Comparison of ENCODE assay signal across 12 mouse cellular contexts in the genomic region with DNA sequence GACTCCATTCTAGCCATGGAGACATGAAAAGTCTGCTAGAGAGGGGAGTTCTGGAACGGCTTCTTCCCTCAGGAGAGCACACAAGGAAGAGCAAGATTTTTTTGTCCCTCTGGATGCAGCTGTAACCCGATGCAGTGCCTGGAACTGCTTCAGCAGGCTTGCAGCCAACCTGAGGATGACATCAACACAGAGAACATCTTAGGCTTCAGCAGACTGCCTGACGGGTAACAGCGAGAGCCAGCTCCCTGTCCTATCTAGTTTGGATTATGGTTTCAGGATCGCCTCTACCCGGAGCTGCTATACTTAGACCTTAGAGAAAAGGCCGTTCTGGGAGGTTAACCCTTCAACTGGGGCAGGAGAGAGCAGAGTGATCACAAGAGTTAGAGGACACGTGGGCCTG. TPM values are rescaled to one million over a fixed set of nuclear protein-coding genes. Genes with fewer than 3 reads are reported as not detected.
DNase-seq lines count a peak whose midpoint lies in the region; ATAC-seq lines count a peak whose summit lies in the region.
"Had no signal": no experiment of that assay in that cellular context is flagged by ENCODE, and none has a peak within 500 bp of the region (broad histone marks: within the 10 kb centered on the region; RNA-seq: fewer than 3 reads in every experiment).

No protein-coding gene starts in this region.

- H3K27ac ChIP-seq in embryonic facial prominence, embryonic 15.5 days (replicated peaks): peak overlapping the region; percentile 63; the same call in 1 of the 2 replicates
- H3K27ac ChIP-seq: forebrain, embryonic 13.5 days; kidney, embryonic 15.5 days had no signal

- WGBS in embryonic facial prominence, embryonic 15.5 days: 42% methylated on average over 8 of the region's 8 CpGs

- H3K27me3 ChIP-seq in embryonic facial prominence, embryonic 15.5 days: no peaks in the 10 kb centered on the region

- peak; percentile 54 for DNase-seq in ovary, postnatal 14 days (ENCODE audit: low spot score)
- no peak for DNase-seq in ovary, postnatal 10 days (ENCODE audit: low spot score)
- peak; percentile 94 to 95 for DNase-seq in heart, postnatal 10 days
- DNase-seq in left cerebral cortex, postnatal 4 days: no peak
- DNase-seq in left cerebral cortex, adult 8-10 months (ENCODE audit: low spot score in 2 of 2): no peak
- DNase-seq in layer of hippocampus, postnatal 25 days (ENCODE audit: extremely low spot score in 1 of 2, low spot score in 1 of 2): no peak
- DNase-seq: cerebellum, adult 9-11 months; thymus, postnatal 36 days had no signal

- H3K4me1 ChIP-seq in embryonic facial prominence, embryonic 15.5 days: 0 out of 2 replicates have a peak, but pooled peaks cover 3% of the 10 kb centered on the region
- H3K4me1 ChIP-seq: forebrain, embryonic 13.5 days; kidney, embryonic 15.5 days had no signal

- no peaks in the 10 kb centered on the region for H3K9me3 ChIP-seq in embryonic facial prominence, embryonic 15.5 days (replicated peaks)
- H3K9me3 ChIP-seq: forebrain, embryonic 13.5 days; kidney, embryonic 15.5 days had no signal

- no peaks in the 10 kb centered on the region for H3K36me3 ChIP-seq in embryonic facial prominence, embryonic 15.5 days
- H3K36me3 ChIP-seq: kidney, embryonic 15.5 days had no signal

- H3K9ac ChIP-seq in embryonic facial prominence, embryonic 15.5 days: no peak overlapping the region
- H3K9ac ChIP-seq: forebrain, embryonic 13.5 days; kidney, embryonic 15.5 days had no signal

- no peak overlapping the region for H3K4me2 ChIP-seq in embryonic facial prominence, embryonic 15.5 days (replicated peaks)
- H3K4me2 ChIP-seq: forebrain, embryonic 13.5 days; kidney, embryonic 15.5 days had no signal

- H3K4me3 ChIP-seq in embryonic facial prominence, embryonic 15.5 days (replicated peaks): no peak overlapping the region
- H3K4me3 ChIP-seq: forebrain, embryonic 13.5 days; kidney, embryonic 15.5 days had no signal

- intact Hi-C loops in heart, postnatal 10 days (cut with DNase I): no loop called here
- intact Hi-C loops in left cerebral cortex, postnatal 4 days (cut with DNase I): no loop called here

- ATAC-seq in embryonic facial prominence, embryonic 15.5 days (ENCODE audit: insufficient number of reproducible peaks, low FRiP score, low TSS enrichment, low read depth): peak; percentile 78
- ATAC-seq: forebrain, embryonic 13.5 days; midbrain, embryonic 16.5 days had no signal

RNA-seq across cellular contexts. Expression of gene Six1, which starts 28.2 kb away (rescaled TPM):
- 40.0 and 48.3 TPM in 2 replicates for polyA plus RNA-seq in embryonic facial prominence, embryonic 15.5 days (2015; fragmentation: Nextera tagmentation; extraction: Ambion mirVana)
- under 1 TPM; 0.53 to 0.92 TPM for total RNA-seq in heart, postnatal 10 days (2021)
- under 1 TPM; 0.66 to 0.87 TPM for total RNA-seq in left cerebral cortex, postnatal 4 days (2021)
- under 1 TPM in 3 of 4 experiments, not detected in 1; 0.25 to 0.70 (median 0.65) TPM for total RNA-seq in left cerebral cortex, adult 8-10 months (2022)
- total RNA-seq in layer of hippocampus, postnatal 25 days (2021): not detected

Comparison
In these comparisons a context has a peak if more than half of its experiments do, and no peak if none do; other contexts are left out.
1. DNase-seq: peak in ovary, postnatal 14 days (single experiment) and heart, postnatal 10 days (2 of 2); none in ovary, postnatal 10 days (single experiment), left cerebral cortex, postnatal 4 days (single experiment), left cerebral cortex, adult 8-10 months (0 of 2) and layer of hippocampus, postnatal 25 days (0 of 2).